Mouse (Mus musculus): ENCODE results near the gene Tnfrsf22.

DNA sequence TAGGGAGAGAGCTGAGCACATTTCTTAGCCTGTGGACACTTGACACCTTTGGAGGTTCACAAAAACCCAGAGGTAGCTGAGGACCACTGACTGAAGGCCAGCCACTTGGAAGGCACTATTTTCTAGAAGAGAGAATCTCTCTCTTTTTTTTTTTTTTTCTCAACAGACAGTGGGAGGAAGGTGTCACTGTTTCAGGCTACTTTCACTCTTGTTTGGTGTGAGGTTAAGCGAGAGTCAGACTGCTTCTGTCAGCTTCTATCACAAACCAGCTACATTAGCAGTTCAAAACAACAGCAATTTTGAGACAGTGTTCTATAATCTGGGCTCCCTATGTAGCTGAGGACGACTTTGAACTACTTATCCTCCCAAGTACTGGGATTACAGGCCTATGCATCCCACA, 23.3 kb downstream of the Tnfrsf22 start:
- no peak for TF ChIP-seq CTCF (IDR thresholded peaks at IDR 0.05; ENCODE audit: control insufficient read depth, insufficient read depth, low read length)
- no peak for TF ChIP-seq POLR2A (IDR thresholded peaks at IDR 0.05; ENCODE audit: borderline replicate concordance, control insufficient read depth, low read depth, low read length)

Measured in bone marrow, adult 2 months (tissue).